Mouse (Mus musculus) testis, adult 2 months (tissue): ENCODE data around the gene Grin2b. TPM values are rescaled to one million over a fixed set of nuclear protein-coding genes. Genes with fewer than 3 reads are reported as not detected.

ENCODE experiments used
- H3K27ac ChIP-seq: fragments of 200-500 bp; 2 replicates; pipeline ENCODE4 v1.5.1; 2012; ENCODE audit warnings: low read depth, low read length; ENCODE audit not compliant: control insufficient read depth, insufficient read depth
- H3K27me3 ChIP-seq: fragments of 200-500 bp; 2 replicates; pipeline ENCODE4 v1.6.1; 2012; ENCODE audit warnings: mild to moderate bottlenecking, low read length, moderate library complexity; ENCODE audit not compliant: control insufficient read depth, insufficient read depth
- H3K36me3 ChIP-seq: fragments of 200-500 bp; 2 replicates; pipeline ENCODE4 v1.6.1; 2012; ENCODE audit warnings: mild to moderate bottlenecking, low read length; ENCODE audit not compliant: control insufficient read depth, insufficient read depth
- H3K4me1 ChIP-seq: fragments of 200-500 bp; 2 replicates; pipeline ENCODE4 v1.6.1; 2012; ENCODE audit warnings: low read length; ENCODE audit not compliant: control insufficient read depth, insufficient read depth
- H3K4me3 ChIP-seq: fragments of 200-500 bp; 2 replicates; pipeline ENCODE4 v1.5.1; 2012; ENCODE audit warnings: low read depth, mild to moderate bottlenecking, low read length, moderate library complexity, mixed read lengths; ENCODE audit not compliant: control insufficient read depth
- CTCF ChIP-seq: fragments of 200-500 bp; IDR thresholded peaks from 2 replicates; pipeline ENCODE4 v1.5.1; 2012; ENCODE audit warnings: low read depth, mild to moderate bottlenecking, inconsistent platforms, low read length, moderate library complexity; ENCODE audit not compliant: control insufficient read depth, insufficient read depth, insufficient replicate concordance
- POLR2A ChIP-seq: fragments of 200-500 bp; IDR thresholded peaks from 2 replicates; pipeline ENCODE4 v1.6.1; 2012; ENCODE audit warnings: low read depth, mild to moderate bottlenecking, inconsistent platforms, low read length, moderate library complexity; ENCODE audit not compliant: control insufficient read depth
- polyA plus RNA-seq: library from polyadenylated mRNA; depleted of rRNA; stranded (reverse); fragments of >200 nt; gene quantifications from 2 replicates; pipeline ENCODE4 v1.2.3, GENCODE M21; 2012

Gene Grin2b
- polyA plus RNA-seq, 1 experiment: 5.6 TPM

DNA sequence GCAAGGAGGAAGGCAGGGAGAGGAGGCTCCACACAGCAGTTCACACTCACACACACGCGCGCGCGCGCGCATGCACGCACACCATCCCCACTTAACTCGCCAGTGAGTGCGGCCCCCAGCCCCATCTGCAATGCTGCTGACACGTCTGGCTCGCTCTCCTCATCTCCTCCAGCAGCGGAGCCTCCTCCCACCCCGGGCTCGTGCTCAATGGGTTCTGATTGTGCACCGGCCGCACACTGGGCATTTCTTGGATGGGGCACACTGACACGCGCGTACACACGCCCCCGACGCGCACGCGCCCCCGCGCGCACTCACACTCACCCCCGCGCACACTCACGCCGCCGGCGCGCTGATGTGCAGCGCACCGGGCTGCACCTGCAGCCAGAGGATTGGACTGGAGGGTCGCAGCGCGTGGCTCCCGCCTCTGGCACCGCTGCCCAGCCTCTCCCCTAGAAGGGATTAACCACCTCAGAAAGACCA, 1.1 kb downstream of the Grin2b start:
- no peak overlapping the region for H3K27ac ChIP-seq
- no peaks in the 10 kb centered on the region for H3K27me3 ChIP-seq
- no peaks in the 10 kb centered on the region for H3K36me3 ChIP-seq
- H3K4me3 ChIP-seq: no peak overlapping the region
- TF ChIP-seq POLR2A (no peak), CTCF (no peak)
- H3K4me1 ChIP-seq: no peaks in the 10 kb centered on the region; the same call in 1 of the 2 replicates

DNA sequence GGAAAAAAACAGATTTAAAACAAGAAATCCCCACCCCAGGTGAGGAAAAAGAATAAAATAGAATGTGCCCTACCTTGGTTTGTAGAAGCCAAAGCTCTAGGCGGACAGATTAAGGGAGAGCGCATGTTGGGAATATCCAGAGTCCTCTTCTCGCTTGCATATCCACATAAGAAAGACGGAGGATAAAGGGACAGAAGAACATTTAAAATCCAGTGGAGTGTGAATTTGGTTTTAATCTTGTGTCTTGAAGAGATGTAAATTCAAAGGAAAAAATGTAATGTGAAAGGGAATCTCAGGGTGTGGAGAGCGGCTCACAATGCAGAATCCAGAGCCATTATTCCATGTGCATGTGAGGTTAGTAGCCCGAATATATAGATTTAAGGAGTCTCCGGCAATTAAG, 2.0 kb downstream of the Grin2b start:
- TF ChIP-seq CTCF: no peak
- TF ChIP-seq POLR2A: no peak
- Histone ChIP-seq H3K36me3 (no peaks in the 10 kb centered on the region), H3K27me3 (no peaks in the 10 kb centered on the region), H3K27ac (no peak overlapping the region), H3K4me1 (no peaks in the 10 kb centered on the region; the same call in 1 of the 2 replicates), H3K4me3 (no peak overlapping the region)

DNA sequence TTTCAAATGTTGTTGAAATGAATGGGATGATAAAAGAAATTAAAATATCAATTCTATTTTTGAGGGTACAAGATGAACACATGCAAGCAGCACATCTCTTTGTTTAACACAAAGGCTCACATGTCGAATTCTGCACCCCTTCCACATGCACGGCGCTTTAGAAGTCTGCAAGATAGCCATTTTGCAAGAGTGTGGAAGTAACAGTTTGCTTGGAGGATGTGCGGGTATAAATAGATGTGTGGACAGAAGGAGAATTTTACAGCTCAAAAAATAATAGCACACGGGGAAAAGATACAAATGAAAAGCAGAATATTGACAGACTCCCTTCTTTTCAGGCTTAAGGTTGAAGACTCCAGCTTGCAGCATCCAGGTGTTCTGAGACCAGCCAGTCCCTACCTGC, 2.9 kb downstream of the Grin2b start:
- no peaks in the 10 kb centered on the region for H3K36me3 ChIP-seq
- TF ChIP-seq POLR2A: no peak
- TF ChIP-seq CTCF: no peak
- H3K4me1 ChIP-seq: no peaks in the 10 kb centered on the region; the same call in 1 of the 2 replicates
- no peak overlapping the region for H3K4me3 ChIP-seq
- H3K27me3 ChIP-seq: no peaks in the 10 kb centered on the region
- H3K27ac ChIP-seq: no peak overlapping the region

DNA sequence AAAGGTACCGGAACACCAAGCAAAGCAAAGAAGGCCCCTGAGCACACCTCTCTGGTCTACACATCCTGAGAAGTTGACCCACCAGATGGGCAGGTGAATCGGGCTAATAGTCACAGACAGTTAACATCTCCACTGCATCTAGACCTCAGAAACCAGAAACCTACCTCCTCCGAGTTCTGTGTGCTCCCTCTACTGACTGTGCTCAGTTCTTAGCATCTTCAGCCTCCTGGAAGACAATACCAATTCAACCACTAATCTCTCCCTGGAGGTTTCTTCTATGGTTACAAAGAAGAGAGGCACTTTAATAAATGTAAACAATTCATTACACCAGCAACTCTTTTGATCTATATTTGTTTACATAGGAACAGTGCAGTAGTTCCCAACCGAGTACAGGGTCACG, 6.0 kb downstream of the Grin2b start:
- Histone ChIP-seq H3K27ac (no peak overlapping the region), H3K27me3 (no peaks in the 10 kb centered on the region), H3K4me1 (no peaks in the 10 kb centered on the region; the same call in 1 of the 2 replicates), H3K4me3 (no peak overlapping the region), H3K36me3 (no peaks in the 10 kb centered on the region)
- no peak for TF ChIP-seq CTCF
- no peak for TF ChIP-seq POLR2A

DNA sequence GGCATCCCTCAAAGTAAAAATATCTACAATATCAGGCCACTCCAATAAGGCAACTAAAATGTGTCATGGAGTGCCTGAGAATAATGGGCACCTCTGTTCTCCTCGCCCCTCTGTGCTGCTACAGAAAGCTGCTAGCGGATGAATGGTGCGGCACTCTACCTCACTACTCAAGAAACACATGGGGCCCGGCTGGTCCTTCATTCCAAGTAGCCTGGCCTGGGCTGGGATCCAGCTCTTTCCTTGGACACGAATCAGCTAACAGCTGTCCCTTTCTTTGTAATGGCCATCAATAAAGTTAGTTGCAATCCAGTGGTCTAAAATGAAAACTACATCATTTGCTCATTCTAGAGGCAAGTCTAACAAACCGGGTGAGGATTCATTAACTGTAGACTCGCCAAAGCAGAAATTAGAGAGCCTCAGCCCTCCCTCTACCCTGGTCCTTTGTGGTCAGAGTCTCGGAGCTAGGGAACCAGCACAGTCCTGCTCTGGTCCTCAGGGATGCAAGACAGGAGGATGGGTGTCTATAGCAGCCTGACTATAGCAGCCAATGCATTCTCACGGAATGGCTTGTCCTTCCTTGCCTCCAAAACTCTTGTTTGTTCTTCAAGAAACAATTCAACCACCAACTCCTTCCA, 7.8 kb downstream of the Grin2b start:
- TF ChIP-seq CTCF: no peak
- TF ChIP-seq POLR2A: no peak
- Histone ChIP-seq H3K27me3 (no peaks in the 10 kb centered on the region), H3K27ac (no peak overlapping the region), H3K4me1 (no peaks in the 10 kb centered on the region), H3K4me3 (no peak overlapping the region), H3K36me3 (no peaks in the 10 kb centered on the region)

DNA sequence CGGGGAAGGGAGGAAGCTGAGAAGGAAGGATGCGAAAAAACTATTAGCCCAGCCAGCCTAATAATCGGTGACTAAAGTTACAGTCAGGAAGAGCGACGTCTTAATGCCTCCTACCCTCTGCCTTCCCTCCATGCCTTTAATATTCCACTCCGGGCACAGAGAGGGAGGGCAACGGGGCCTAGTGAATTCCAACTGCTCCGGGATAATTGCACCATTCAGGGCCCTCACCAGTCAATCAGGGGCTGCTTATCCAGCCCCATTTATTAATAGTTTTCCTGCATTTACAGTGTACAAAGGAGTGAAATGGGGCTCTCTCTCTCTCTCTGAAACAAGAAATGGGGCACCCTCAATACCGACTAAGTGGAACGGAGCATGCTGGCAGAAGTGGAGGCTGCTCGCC, 11.2 kb downstream of the Grin2b start:
- Histone ChIP-seq H3K27ac (no peak overlapping the region), H3K4me3 (no peak overlapping the region), H3K36me3 (no peaks in the 10 kb centered on the region), H3K27me3 (no peaks in the 10 kb centered on the region), H3K4me1 (no peaks in the 10 kb centered on the region)
- TF ChIP-seq CTCF: no peak
- no peak for TF ChIP-seq POLR2A

DNA sequence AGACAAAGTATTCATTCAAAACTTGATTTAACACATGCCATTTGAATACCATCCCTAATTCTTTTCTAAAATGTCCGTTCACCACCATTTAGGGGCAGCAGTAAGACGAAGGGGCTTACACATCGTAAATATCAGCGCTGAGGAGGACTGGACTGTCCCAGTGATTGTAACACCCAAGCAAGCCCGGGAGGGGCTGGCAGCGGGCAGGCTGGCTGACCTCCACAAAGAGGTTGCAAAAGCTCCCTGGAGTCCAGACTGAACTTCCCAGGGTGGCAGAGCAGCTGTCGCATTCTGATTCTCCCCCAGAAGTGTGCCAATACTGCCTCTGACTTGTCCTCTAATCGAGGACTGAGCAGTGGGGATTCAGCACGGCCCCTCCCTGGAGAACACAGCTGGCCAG, 19.9 kb downstream of the Grin2b start:
- Histone ChIP-seq H3K27ac (no peak overlapping the region), H3K27me3 (no peaks in the 10 kb centered on the region), H3K4me3 (no peak overlapping the region), H3K4me1 (no peaks in the 10 kb centered on the region), H3K36me3 (no peaks in the 10 kb centered on the region)
- TF ChIP-seq POLR2A (no peak), CTCF (no peak)
